Mouse (Mus musculus): ENCODE data around the gene Ldlrad3. TPM values are rescaled to one million over a fixed set of nuclear protein-coding genes. Genes with fewer than 3 reads are reported as not detected.

Ldlrad3 gene
- total RNA-seq, 1 experiment from 2014 or later, result 10.8 TPM

GRCm38 (mm10) chr2:102071022-102071717, 115.0 kb downstream of the Ldlrad3 start:
- peak; percentile 55 for DNase-seq

GRCm38 (mm10) chr2:102064826-102065441, 121.3 kb downstream of the Ldlrad3 start:
- no peak for DNase-seq

GRCm38 (mm10) chr2:102063906-102064505, 122.2 kb downstream of the Ldlrad3 start:
- DNase-seq, result no peak

GRCm38 (mm10) chr2:102062861-102063468, 123.2 kb downstream of the Ldlrad3 start:
- DNase-seq, result no peak

- no peak for DNase-seq
These were observed 124.3 kb downstream of the Ldlrad3 start for GRCm38 (mm10) chr2:102061921-102062320.

- DNase-seq, result no peak
These were observed 128.4 kb downstream of the Ldlrad3 start for GRCm38 (mm10) chr2:102057746-102058145.

- no peak for DNase-seq
These were observed 129.0 kb downstream of the Ldlrad3 start for GRCm38 (mm10) chr2:102057029-102057685.

GRCm38 (mm10) chr2:102056144-102056543, 130.0 kb downstream of the Ldlrad3 start:
- DNase-seq, result no peak

- peak; percentile 80 for DNase-seq
These were observed 133.1 kb downstream of the Ldlrad3 start for GRCm38 (mm10) chr2:102052951-102053660.

GRCm38 (mm10) chr2:102052353-102052752, 133.8 kb downstream of the Ldlrad3 start:
- DNase-seq, result no peak

GRCm38 (mm10) chr2:102049866-102050550, 136.2 kb downstream of the Ldlrad3 start:
- no peak for DNase-seq

GRCm38 (mm10) chr2:102048296-102049175, 137.6 kb downstream of the Ldlrad3 start:
- DNase-seq, result no peak

- DNase-seq, result no peak
These were observed 139.7 kb downstream of the Ldlrad3 start for GRCm38 (mm10) chr2:102046481-102046880.

- no peak for DNase-seq
These were observed 145.7 kb downstream of the Ldlrad3 start for GRCm38 (mm10) chr2:102040456-102040855.

- DNase-seq, result no peak
These were observed 146.2 kb downstream of the Ldlrad3 start for GRCm38 (mm10) chr2:102040011-102040410.

GRCm38 (mm10) chr2:102038895-102039667, 147.1 kb downstream of the Ldlrad3 start:
- DNase-seq, result no peak

GRCm38 (mm10) chr2:102038229-102038894, 147.8 kb downstream of the Ldlrad3 start:
- DNase-seq, result peak; percentile 57

GRCm38 (mm10) chr2:102036665-102037511, 149.3 kb downstream of the Ldlrad3 start:
- DNase-seq, result no peak

Data from adrenal gland, postnatal 14 days (tissue).